Mouse (Mus musculus): ENCODE results near the gene Ptgs1. TPM values are rescaled to one million over a fixed set of nuclear protein-coding genes. Genes with fewer than 3 reads are reported as not detected.

Ptgs1 gene
- polyA plus RNA-seq, 1 experiment from 2014 or later = 12.2 TPM

- 27% methylated on average over 18 of the region's 18 CpGs for WGBS
- no peak overlapping the region; the same call in 1 of the 2 replicates for H3K27ac ChIP-seq
- H3K9me3 ChIP-seq = no peaks in the 10 kb centered on the region
- H3K27me3 ChIP-seq (ENCODE audit: insufficient read depth, poor library complexity, severe bottlenecking) = peaks cover 70% of the 10 kb centered on the region
- H3K4me3 ChIP-seq = peak overlapping the region; percentile 58
- no peaks in the 10 kb centered on the region for H3K36me3 ChIP-seq
- DNase-seq (ENCODE audit: low spot score) = no peak
- peaks cover 40% of the 10 kb centered on the region for H3K4me1 ChIP-seq
Observed at GRCm38 (mm10) chr2:36201756-36202610, 28.2 kb upstream of the Ptgs1 start.

DNA sequence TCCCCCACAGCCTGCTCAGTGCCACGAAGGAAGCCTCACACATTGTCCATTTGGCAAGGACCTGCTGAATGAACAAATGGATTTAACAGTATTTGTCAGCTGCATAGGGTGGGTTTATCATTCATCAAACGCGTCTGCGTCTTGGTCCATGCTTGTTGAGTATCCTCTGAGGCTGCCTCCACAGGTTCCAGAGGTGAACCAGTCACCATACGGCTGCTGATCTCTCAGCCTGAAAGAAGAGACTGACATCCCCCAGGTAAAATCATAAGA, 27.7 kb upstream of the Ptgs1 start:
- no peak for DNase-seq (ENCODE audit: low spot score)
- WGBS = 21% methylated on average over 5 of the region's 5 CpGs
- Histone ChIP-seq H3K36me3 (no peaks in the 10 kb centered on the region), H3K27ac (no peak overlapping the region), H3K4me3 (peak overlapping the region; percentile 58), H3K27me3 (ENCODE audit: insufficient read depth, poor library complexity, severe bottlenecking) (peaks cover 71% of the 10 kb centered on the region), H3K4me1 (peaks cover 36% of the 10 kb centered on the region), H3K9me3 (no peaks in the 10 kb centered on the region)

DNA sequence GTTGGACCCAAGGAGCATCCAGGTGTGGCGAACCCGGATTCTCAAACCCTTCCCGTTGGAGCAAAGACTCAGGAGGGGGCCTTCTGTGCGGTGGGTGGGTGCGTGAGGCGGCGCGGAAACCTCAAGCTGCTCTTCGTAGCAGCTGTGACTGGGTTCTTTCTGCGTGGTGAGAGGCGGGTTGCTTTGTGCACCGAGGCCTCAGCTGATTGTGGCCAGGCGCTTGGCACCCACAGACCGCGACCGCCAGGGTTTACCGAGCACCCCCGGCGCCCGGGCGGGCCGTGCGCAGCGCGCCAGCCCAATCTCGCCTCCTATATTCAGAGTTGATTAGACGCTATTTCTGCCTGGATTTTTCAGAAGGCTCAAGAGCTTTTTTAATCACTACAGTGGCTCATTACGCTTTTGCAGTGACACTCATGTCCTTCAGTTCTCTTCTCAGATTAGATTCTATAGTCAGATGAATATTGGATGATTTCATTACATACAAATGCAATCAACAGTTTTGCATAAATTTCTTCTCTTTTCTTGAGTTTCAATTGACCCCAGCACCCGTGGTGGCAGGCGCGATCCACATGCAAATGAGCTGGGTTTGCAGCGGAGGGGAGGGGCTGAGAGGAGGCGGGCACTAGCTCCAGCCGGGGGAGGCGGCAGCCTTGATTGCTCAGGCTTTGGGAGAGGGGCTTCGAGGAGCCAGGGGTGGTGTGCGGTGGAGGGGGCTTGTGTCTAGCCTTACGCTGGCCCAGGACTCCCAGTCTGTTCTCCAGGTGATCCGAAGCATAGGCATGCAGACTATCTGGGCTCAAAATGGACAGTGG, 27.0 kb upstream of the Ptgs1 start:
- Histone ChIP-seq H3K4me3 (peak overlapping the region; percentile 58), H3K36me3 (no peaks in the 10 kb centered on the region), H3K27ac (0 out of 2 replicates have a peak overlapping the region, but pooled peaks have one; percentile 62), H3K4me1 (peaks cover 30% of the 10 kb centered on the region), H3K9me3 (no peaks in the 10 kb centered on the region), H3K27me3 (ENCODE audit: insufficient read depth, poor library complexity, severe bottlenecking) (peaks cover 73% of the 10 kb centered on the region)
- DNase-seq (ENCODE audit: low spot score) = no peak
- WGBS = under 1% methylated on average over 39 of the region's 39 CpGs

GRCm38 (mm10) chr2:36204595-36204994, 25.6 kb upstream of the Ptgs1 start:
- H3K9me3 ChIP-seq = no peaks in the 10 kb centered on the region
- H3K4me3 ChIP-seq = no peak overlapping the region
- WGBS = 54% methylated on average over 4 of the region's 4 CpGs
- H3K27ac ChIP-seq = no peak overlapping the region
- H3K27me3 ChIP-seq (ENCODE audit: insufficient read depth, poor library complexity, severe bottlenecking) = peaks cover 83% of the 10 kb centered on the region
- H3K4me1 ChIP-seq = peaks cover 18% of the 10 kb centered on the region
- H3K36me3 ChIP-seq = no peaks in the 10 kb centered on the region
- DNase-seq (ENCODE audit: low spot score) = no peak

DNA sequence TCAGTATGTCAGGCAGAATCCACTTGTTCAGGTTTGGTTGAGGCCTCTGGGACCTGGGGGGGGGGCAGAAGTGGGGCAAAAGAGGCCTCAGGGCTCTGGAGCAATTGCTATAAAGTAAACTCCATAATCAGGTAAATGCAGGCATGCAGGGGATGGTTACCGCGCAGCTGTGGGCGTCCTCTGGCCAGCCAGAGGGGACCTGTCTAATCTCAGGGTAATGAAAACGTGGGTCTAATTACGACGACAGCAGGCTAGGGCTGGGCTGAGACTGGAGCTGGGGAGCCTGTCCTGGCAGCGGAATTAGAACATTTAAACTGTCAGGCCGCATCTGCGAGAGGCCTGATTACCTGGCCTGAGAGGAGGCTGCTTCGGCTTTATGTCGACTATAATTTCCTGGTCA, 23.2 kb upstream of the Ptgs1 start:
- Histone ChIP-seq H3K4me3 (no peak overlapping the region), H3K4me1 (peaks cover 25% of the 10 kb centered on the region), H3K27me3 (ENCODE audit: insufficient read depth, poor library complexity, severe bottlenecking) (peaks cover 83% of the 10 kb centered on the region), H3K27ac (no peak overlapping the region), H3K36me3 (no peaks in the 10 kb centered on the region), H3K9me3 (no peaks in the 10 kb centered on the region)
- WGBS = 55% methylated on average over 11 of the region's 11 CpGs
- DNase-seq (ENCODE audit: low spot score) = no peak

DNA sequence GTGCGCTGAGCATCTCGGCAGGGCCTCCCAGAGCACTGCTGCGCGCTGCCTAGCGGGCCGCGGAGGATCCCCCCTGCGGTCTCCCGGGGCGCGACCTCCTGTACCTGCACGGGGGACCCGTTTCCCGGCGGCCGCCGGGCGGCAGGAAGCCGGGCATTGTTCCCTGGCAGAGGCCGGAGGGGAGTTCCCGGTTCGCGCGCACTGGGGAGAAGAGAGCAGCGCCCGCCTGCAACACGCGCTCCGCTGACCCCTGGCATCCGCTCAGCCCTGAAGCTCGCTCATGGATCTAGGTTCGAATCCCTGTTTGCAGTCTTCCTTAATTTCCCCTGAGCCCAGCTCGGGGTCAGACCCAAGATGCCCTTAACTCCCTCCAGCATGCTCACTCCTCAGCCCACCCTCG, 19.4 kb upstream of the Ptgs1 start:
- DNase-seq (ENCODE audit: low spot score) = no peak
- peaks cover 33% of the 10 kb centered on the region for H3K4me1 ChIP-seq
- peaks cover 57% of the 10 kb centered on the region for H3K27me3 ChIP-seq (ENCODE audit: insufficient read depth, poor library complexity, severe bottlenecking)
- no peaks in the 10 kb centered on the region for H3K9me3 ChIP-seq
- H3K27ac ChIP-seq = peak overlapping the region; percentile 72
- H3K36me3 ChIP-seq = no peaks in the 10 kb centered on the region
- 4% methylated on average over 32 of the region's 34 CpGs for WGBS
- H3K4me3 ChIP-seq = peak overlapping the region; percentile 45

DNA sequence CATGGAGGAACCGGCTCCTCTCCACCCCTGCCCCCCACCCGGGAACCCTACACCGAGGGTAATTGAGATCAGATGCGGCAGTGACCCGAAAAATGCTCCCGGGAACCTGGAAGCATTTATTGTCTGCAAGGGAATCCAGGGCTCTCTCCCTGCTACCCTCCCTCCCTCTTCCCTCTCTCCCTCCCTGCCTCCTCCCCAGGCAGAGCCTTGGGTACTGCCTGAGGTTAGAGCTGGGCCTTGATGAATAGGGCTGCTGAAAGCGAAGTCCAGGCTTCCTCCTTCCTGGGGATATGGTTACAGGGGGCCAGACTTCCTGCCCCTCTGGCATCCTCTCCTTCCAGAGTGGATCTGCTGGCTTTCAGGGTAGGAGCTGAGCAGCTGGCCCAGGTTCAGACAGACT, 18.4 kb upstream of the Ptgs1 start:
- H3K4me3 ChIP-seq = no peak overlapping the region
- no peaks in the 10 kb centered on the region for H3K9me3 ChIP-seq
- no peak for DNase-seq (ENCODE audit: low spot score)
- H3K4me1 ChIP-seq = peaks cover 41% of the 10 kb centered on the region
- 0 out of 2 replicates have a peak overlapping the region, but pooled peaks have one; percentile 8 for H3K27ac ChIP-seq
- no peaks in the 10 kb centered on the region for H3K36me3 ChIP-seq
- peaks cover 54% of the 10 kb centered on the region for H3K27me3 ChIP-seq (ENCODE audit: insufficient read depth, poor library complexity, severe bottlenecking)
- WGBS = 31% methylated on average over 7 of the region's 7 CpGs

- WGBS = 37% methylated on average over 7 of the region's 7 CpGs
- H3K27ac ChIP-seq = peak overlapping the region; percentile 25; the same call in 1 of the 2 replicates
- H3K9me3 ChIP-seq = no peaks in the 10 kb centered on the region
- H3K36me3 ChIP-seq = no peaks in the 10 kb centered on the region
- H3K27me3 ChIP-seq (ENCODE audit: insufficient read depth, poor library complexity, severe bottlenecking) = peaks cover 50% of the 10 kb centered on the region
- H3K4me3 ChIP-seq = no peak overlapping the region
- peaks cover 54% of the 10 kb centered on the region for H3K4me1 ChIP-seq
- DNase-seq (ENCODE audit: low spot score) = no peak
Observed at GRCm38 (mm10) chr2:36213108-36213507, 17.1 kb upstream of the Ptgs1 start.

GRCm38 (mm10) chr2:36214023-36214422, 16.2 kb upstream of the Ptgs1 start:
- WGBS = 7% methylated on average over 8 of the region's 8 CpGs
- H3K27ac ChIP-seq = 0 out of 2 replicates have a peak overlapping the region, but pooled peaks have one; percentile 25

GRCm38 (mm10) chr2:36214425-36214824, 15.8 kb upstream of the Ptgs1 start:
- DNase-seq (ENCODE audit: low spot score) = no peak
- H3K27me3 ChIP-seq (ENCODE audit: insufficient read depth, poor library complexity, severe bottlenecking) = peaks cover 37% of the 10 kb centered on the region
- peak overlapping the region; percentile 34; the same call in 1 of the 2 replicates for H3K4me3 ChIP-seq
- WGBS = 72% methylated on average over 5 of the region's 5 CpGs
- no peak overlapping the region for H3K27ac ChIP-seq
- H3K36me3 ChIP-seq = no peaks in the 10 kb centered on the region
- H3K9me3 ChIP-seq = no peaks in the 10 kb centered on the region
- peaks cover 55% of the 10 kb centered on the region for H3K4me1 ChIP-seq

More at GRCm38 (mm10) chr2:36214023-36214422, 16.2 kb upstream of the Ptgs1 start:
- peaks cover 55% of the 10 kb centered on the region for H3K4me1 ChIP-seq
- H3K4me3 ChIP-seq = peak overlapping the region; percentile 34; the same call in 1 of the 2 replicates
- H3K36me3 ChIP-seq = no peaks in the 10 kb centered on the region
- peaks cover 41% of the 10 kb centered on the region for H3K27me3 ChIP-seq (ENCODE audit: insufficient read depth, poor library complexity, severe bottlenecking)
- peak; percentile 94 for DNase-seq (ENCODE audit: low spot score)
- H3K9me3 ChIP-seq = no peaks in the 10 kb centered on the region

DNA sequence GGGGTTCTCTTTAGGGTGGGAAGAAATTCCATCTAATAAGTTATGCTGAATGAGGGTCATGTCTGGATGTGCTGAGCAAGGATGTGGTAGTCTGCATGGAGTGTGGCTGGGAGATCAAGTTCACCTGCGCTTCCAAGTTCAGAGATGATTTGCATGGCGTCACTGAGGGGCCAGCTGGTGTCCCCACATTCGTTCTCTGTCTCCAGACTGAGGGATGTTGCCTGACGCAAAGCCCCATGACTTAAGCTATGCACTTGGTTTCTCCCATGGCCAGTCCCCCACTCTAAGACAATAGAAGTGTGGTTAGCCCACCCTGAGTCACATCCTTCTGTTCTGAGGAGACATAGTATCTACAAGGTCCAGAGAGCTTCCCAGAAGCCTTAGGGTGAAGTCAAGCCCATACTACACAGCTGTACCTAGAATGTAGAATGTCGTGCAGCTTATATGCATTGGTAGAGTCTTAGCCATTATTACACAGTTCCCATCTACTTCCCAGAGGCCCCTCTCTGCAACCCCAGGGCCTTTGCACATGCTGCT, 15.0 kb upstream of the Ptgs1 start:
- H3K27ac ChIP-seq = no peak overlapping the region
- H3K36me3 ChIP-seq = no peaks in the 10 kb centered on the region
- no peak for DNase-seq (ENCODE audit: low spot score)
- peaks cover 28% of the 10 kb centered on the region for H3K27me3 ChIP-seq (ENCODE audit: insufficient read depth, poor library complexity, severe bottlenecking)
- H3K4me1 ChIP-seq = peaks cover 55% of the 10 kb centered on the region
- 85% methylated on average over 5 of the region's 5 CpGs for WGBS
- H3K9me3 ChIP-seq = no peaks in the 10 kb centered on the region
- H3K4me3 ChIP-seq = no peak overlapping the region

DNA sequence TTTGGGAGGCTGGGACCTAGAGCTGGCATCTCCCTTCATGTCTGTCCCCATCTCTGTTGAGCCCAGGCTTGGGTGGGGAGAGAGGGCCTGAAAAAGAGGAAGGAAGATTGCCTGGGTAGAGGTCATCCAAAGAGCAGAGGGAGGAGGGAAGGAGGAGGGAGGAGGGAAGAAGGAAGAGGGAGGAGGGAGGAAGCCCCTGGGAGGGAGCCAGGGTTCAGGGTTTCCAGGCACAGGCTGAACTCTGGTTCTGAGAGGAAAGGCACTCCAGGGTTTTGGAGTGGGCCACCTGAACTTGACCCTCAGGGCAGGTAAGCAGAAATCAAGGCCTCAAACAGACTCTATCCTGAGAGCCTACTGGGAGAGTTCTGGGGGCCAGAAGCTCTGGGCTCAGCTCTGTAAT, 13.7 kb upstream of the Ptgs1 start:
- H3K36me3 ChIP-seq = no peaks in the 10 kb centered on the region
- no peak for DNase-seq (ENCODE audit: low spot score)
- H3K27ac ChIP-seq = peak overlapping the region; percentile 74
- peaks cover 16% of the 10 kb centered on the region for H3K27me3 ChIP-seq (ENCODE audit: insufficient read depth, poor library complexity, severe bottlenecking)
- H3K4me1 ChIP-seq = peaks cover 47% of the 10 kb centered on the region
- H3K9me3 ChIP-seq = no peaks in the 10 kb centered on the region
- H3K4me3 ChIP-seq = 0 out of 2 replicates have a peak overlapping the region, but pooled peaks have one; percentile 17

Measured in heart, embryonic 10.5 days (tissue).